Mouse (Mus musculus) neural tube, embryonic 15.5 days (tissue): ENCODE measurements at regions not wholly inside any gene's neighbourhood (a gene's known extent, or its start where the extent isn't known, plus 50 kb on each side); places are given as distances from the start of the nearest gene placed in this dataset.

Experiments used
- ATAC-seq: fragments of 200-750 bp; cut with Nextera tagmentation; 2 replicates; pipeline ENCODE4 v1.8.0; 2017; ENCODE audit warnings: mild to moderate bottlenecking, moderate TSS enrichment, moderate library complexity; ENCODE audit not compliant: low FRiP score
- H3K27ac ChIP-seq: fragments of 300-500 bp; sonication (generic); replicated peaks from 2 replicates; pipeline ENCODE4 v1.5.1; 2015; ENCODE audit warnings: mild to moderate bottlenecking, inconsistent platforms
- H3K27me3 ChIP-seq: fragments of 300-500 bp; sonication (generic); replicated peaks from 2 replicates; pipeline ENCODE4 v1.6.1; 2015; ENCODE audit warnings: inconsistent platforms
- H3K36me3 ChIP-seq: fragments of 300-500 bp; sonication (generic); 2 replicates; pipeline ENCODE4 v1.6.1; 2015; ENCODE audit warnings: inconsistent platforms
- H3K4me1 ChIP-seq: fragments of 300-500 bp; sonication (generic); 2 replicates; pipeline ENCODE4 v1.6.1; 2015; ENCODE audit warnings: inconsistent platforms
- H3K4me2 ChIP-seq: fragments of 300-500 bp; sonication (generic); 2 replicates; pipeline ENCODE4 v1.6.1; 2015; ENCODE audit warnings: inconsistent platforms, mild to moderate bottlenecking, moderate library complexity
- H3K4me3 ChIP-seq: fragments of 300-500 bp; sonication (generic); replicated peaks from 2 replicates; pipeline ENCODE4 v1.5.1; 2015; ENCODE audit warnings: mild to moderate bottlenecking, inconsistent platforms
- H3K9ac ChIP-seq: fragments of 300-500 bp; sonication (generic); replicated peaks from 2 replicates; pipeline ENCODE4 v1.6.1; 2015; ENCODE audit warnings: mild to moderate bottlenecking, inconsistent platforms
- H3K9me3 ChIP-seq: fragments of 300-500 bp; sonication (generic); replicated peaks from 2 replicates; pipeline ENCODE4 v1.6.1; 2016; ENCODE audit warnings: inconsistent platforms
- WGBS: fragments of 180-500 bp; shearing (Covaris S2); methylation state at CpG from one replicate; pipeline ENCODE4 v1.1.7; 2015; ENCODE audit warnings: mixed read lengths; 5-methylcytosine and 5-hydroxymethylcytosine counted together

- Histone ChIP-seq H3K4me1 (no peaks in the 10 kb centered on the region), H3K4me3 (no peak overlapping the region), H3K4me2 (no peak overlapping the region), H3K27me3 (no peaks in the 10 kb centered on the region), H3K9me3 (no peaks in the 10 kb centered on the region), H3K27ac (no peak overlapping the region), H3K9ac (no peak overlapping the region), H3K36me3 (no peaks in the 10 kb centered on the region)
- WGBS = 50% methylated on average over 2 of the region's 2 CpGs
- no peak for ATAC-seq
Observed at GRCm38 (mm10) chr7:40052255-40052654, 534.7 kb downstream of the Zfp619 start.

- no peaks in the 10 kb centered on the region for H3K4me1 ChIP-seq
- H3K36me3 ChIP-seq = no peaks in the 10 kb centered on the region
- no peak overlapping the region for H3K27ac ChIP-seq
- no peaks in the 10 kb centered on the region for H3K9me3 ChIP-seq
- 63% methylated on average over 4 of the region's 4 CpGs for WGBS
- H3K4me2 ChIP-seq = no peak overlapping the region
- no peak overlapping the region for H3K9ac ChIP-seq
- ATAC-seq = no peak
- H3K27me3 ChIP-seq = no peaks in the 10 kb centered on the region
- H3K4me3 ChIP-seq = no peak overlapping the region
Observed at GRCm38 (mm10) chr7:40058836-40059235, 541.3 kb downstream of the Zfp619 start.

- Histone ChIP-seq H3K9ac (no peak overlapping the region), H3K27ac (no peak overlapping the region), H3K4me2 (no peak overlapping the region), H3K27me3 (no peaks in the 10 kb centered on the region), H3K4me3 (no peak overlapping the region), H3K36me3 (no peaks in the 10 kb centered on the region), H3K9me3 (no peaks in the 10 kb centered on the region), H3K4me1 (no peaks in the 10 kb centered on the region)
- WGBS = 77% methylated on average over 2 of the region's 2 CpGs
- ATAC-seq = no peak
Observed at GRCm38 (mm10) chr7:40064631-40065030, 547.1 kb downstream of the Zfp619 start.

GRCm38 (mm10) chr7:40065526-40065925 lies 548.0 kb downstream of the Zfp619 start:
- WGBS = 75% methylated on average over 6 of the region's 6 CpGs
- no peak overlapping the region for H3K4me2 ChIP-seq
- no peak overlapping the region for H3K9ac ChIP-seq
- no peaks in the 10 kb centered on the region for H3K4me1 ChIP-seq
- no peak for ATAC-seq
- H3K27ac ChIP-seq = no peak overlapping the region
- H3K27me3 ChIP-seq = no peaks in the 10 kb centered on the region
- H3K4me3 ChIP-seq = no peak overlapping the region
- no peaks in the 10 kb centered on the region for H3K36me3 ChIP-seq
- no peaks in the 10 kb centered on the region for H3K9me3 ChIP-seq

- Histone ChIP-seq H3K27ac (no peak overlapping the region), H3K4me2 (no peak overlapping the region), H3K9ac (no peak overlapping the region), H3K9me3 (no peaks in the 10 kb centered on the region), H3K27me3 (no peaks in the 10 kb centered on the region), H3K4me3 (no peak overlapping the region), H3K4me1 (no peaks in the 10 kb centered on the region), H3K36me3 (no peaks in the 10 kb centered on the region)
- no peak for ATAC-seq
- 71% methylated on average over 1 of the region's 1 CpGs for WGBS
Observed at GRCm38 (mm10) chr7:40067378-40067777, 549.8 kb downstream of the Zfp619 start.

- no peak for ATAC-seq
- no peak overlapping the region for H3K4me3 ChIP-seq
- 81% methylated on average over 2 of the region's 2 CpGs for WGBS
Observed at GRCm38 (mm10) chr7:40071313-40071712, 553.7 kb downstream of the Zfp619 start.

GRCm38 (mm10) chr7:40072478-40072877 lies 554.9 kb downstream of the Zfp619 start:
- Histone ChIP-seq H3K4me1 (no peaks in the 10 kb centered on the region), H3K4me2 (no peak overlapping the region), H3K4me3 (no peak overlapping the region), H3K36me3 (no peaks in the 10 kb centered on the region), H3K9ac (no peak overlapping the region), H3K27ac (no peak overlapping the region), H3K27me3 (no peaks in the 10 kb centered on the region), H3K9me3 (no peaks in the 10 kb centered on the region)
- WGBS = 48% methylated on average over 1 of the region's 1 CpGs
- ATAC-seq = peak; percentile 55; the same call in 1 of the 2 replicates

More at GRCm38 (mm10) chr7:40071313-40071712, 553.7 kb downstream of the Zfp619 start:
- Histone ChIP-seq H3K9me3 (no peaks in the 10 kb centered on the region), H3K27me3 (no peaks in the 10 kb centered on the region), H3K4me1 (no peaks in the 10 kb centered on the region), H3K36me3 (no peaks in the 10 kb centered on the region), H3K4me2 (no peak overlapping the region), H3K9ac (no peak overlapping the region), H3K27ac (no peak overlapping the region)

- no peak overlapping the region for H3K4me3 ChIP-seq
- H3K27ac ChIP-seq = no peak overlapping the region
- H3K36me3 ChIP-seq = no peaks in the 10 kb centered on the region
- no peaks in the 10 kb centered on the region for H3K9me3 ChIP-seq
- H3K9ac ChIP-seq = no peak overlapping the region
- H3K4me1 ChIP-seq = no peaks in the 10 kb centered on the region
- no peak for ATAC-seq
- no peak overlapping the region for H3K4me2 ChIP-seq
- WGBS = 54% methylated on average over 2 of the region's 2 CpGs
- no peaks in the 10 kb centered on the region for H3K27me3 ChIP-seq
Observed at GRCm38 (mm10) chr7:40086236-40086635, 568.7 kb downstream of the Zfp619 start.

GRCm38 (mm10) chr7:40097094-40097493 lies 579.5 kb downstream of the Zfp619 start:
- Histone ChIP-seq H3K27ac (no peak overlapping the region), H3K36me3 (no peaks in the 10 kb centered on the region), H3K4me2 (no peak overlapping the region), H3K9me3 (no peaks in the 10 kb centered on the region), H3K4me1 (no peaks in the 10 kb centered on the region), H3K9ac (no peak overlapping the region), H3K27me3 (no peaks in the 10 kb centered on the region), H3K4me3 (no peak overlapping the region)
- ATAC-seq = no peak
- 89% methylated on average over 2 of the region's 2 CpGs for WGBS

GRCm38 (mm10) chr7:40103057-40103945 lies 585.7 kb downstream of the Zfp619 start:
- ATAC-seq = no peak
- Histone ChIP-seq H3K27me3 (no peaks in the 10 kb centered on the region), H3K4me2 (no peak overlapping the region), H3K36me3 (no peaks in the 10 kb centered on the region), H3K4me3 (no peak overlapping the region), H3K9me3 (no peaks in the 10 kb centered on the region), H3K4me1 (no peaks in the 10 kb centered on the region), H3K27ac (no peak overlapping the region), H3K9ac (no peak overlapping the region)
- 79% methylated on average over 7 of the region's 7 CpGs for WGBS

GRCm38 (mm10) chr7:40142906-40143305 lies 625.3 kb downstream of the Zfp619 start:
- ATAC-seq = no peak

GRCm38 (mm10) chr7:40144431-40144830 lies 626.9 kb downstream of the Zfp619 start:
- Histone ChIP-seq H3K4me1 (no peaks in the 10 kb centered on the region), H3K9ac (no peak overlapping the region), H3K36me3 (no peaks in the 10 kb centered on the region), H3K4me3 (no peak overlapping the region), H3K9me3 (no peaks in the 10 kb centered on the region), H3K4me2 (no peak overlapping the region), H3K27ac (no peak overlapping the region), H3K27me3 (no peaks in the 10 kb centered on the region)
- 80% methylated on average over 1 of the region's 1 CpGs for WGBS
- no peak for ATAC-seq

More at GRCm38 (mm10) chr7:40142906-40143305, 625.3 kb downstream of the Zfp619 start:
- no peak overlapping the region for H3K4me2 ChIP-seq
- no peak overlapping the region for H3K4me3 ChIP-seq
- no peaks in the 10 kb centered on the region for H3K36me3 ChIP-seq
- no peak overlapping the region for H3K27ac ChIP-seq
- no peaks in the 10 kb centered on the region for H3K4me1 ChIP-seq
- 62% methylated on average over 4 of the region's 4 CpGs for WGBS
- H3K27me3 ChIP-seq = no peaks in the 10 kb centered on the region
- no peaks in the 10 kb centered on the region for H3K9me3 ChIP-seq
- no peak overlapping the region for H3K9ac ChIP-seq
